In the genomic region with DNA sequence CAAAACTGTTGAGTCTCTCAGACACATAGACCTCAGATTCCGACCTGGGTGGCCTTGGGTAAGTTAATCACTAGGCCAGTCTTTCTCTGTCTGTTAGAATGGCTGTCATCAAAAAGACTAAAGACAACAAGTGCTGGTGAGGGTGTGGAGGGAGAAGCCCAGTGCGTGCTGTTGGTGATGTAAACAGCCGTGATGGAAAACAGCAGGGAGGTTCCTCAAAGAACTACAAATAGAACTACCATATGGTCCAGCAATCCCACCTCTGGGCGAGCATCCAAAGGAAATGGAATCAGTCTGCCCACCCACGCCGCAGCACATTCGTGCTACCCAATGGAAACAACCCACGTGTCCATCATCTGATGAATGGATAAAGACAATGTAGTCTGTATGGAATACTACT, we compare ENCODE assay signal across 10 mouse cellular contexts. TPM values are rescaled to one million over a fixed set of nuclear protein-coding genes. Genes with fewer than 3 reads are reported as not detected.
DNase-seq lines count a peak whose midpoint lies in the region; ATAC-seq lines count a peak whose summit lies in the region.
"Had no signal": no experiment of that assay in that cellular context is flagged by ENCODE, and none has a peak within 500 bp of the region (broad histone marks: within the 10 kb centered on the region; RNA-seq: fewer than 3 reads in every experiment).

No protein-coding gene starts in this region.

- no peak overlapping the region for H3K9ac ChIP-seq in forebrain, embryonic 16.5 days (replicated peaks; ENCODE audit: low read depth, low read length)

- H3K36me3 ChIP-seq in forebrain, embryonic 16.5 days (ENCODE audit: control insufficient read depth, insufficient read depth) = no peaks in the 10 kb centered on the region

- ATAC-seq in forebrain, embryonic 16.5 days = no peak
- ATAC-seq: midbrain, embryonic 16.5 days had no signal

- H3K27me3 ChIP-seq in forebrain, embryonic 16.5 days (replicated peaks; ENCODE audit: control insufficient read depth, insufficient read depth, low read length) = no peaks in the 10 kb centered on the region

- WGBS in forebrain, embryonic 16.5 days = 44% methylated on average over 8 of the region's 8 CpGs

- H3K4me1 ChIP-seq in forebrain, embryonic 16.5 days (replicated peaks; ENCODE audit: control insufficient read depth, insufficient read depth, low read length) = no peaks in the 10 kb centered on the region

- no peak overlapping the region for H3K4me2 ChIP-seq in forebrain, embryonic 16.5 days (ENCODE audit: low read length)

- H3K9me3 ChIP-seq in forebrain, embryonic 16.5 days (ENCODE audit: control insufficient read depth, low read length) = no peaks in the 10 kb centered on the region

- H3K4me3 ChIP-seq in forebrain, embryonic 16.5 days (replicated peaks; ENCODE audit: low read length) = no peak overlapping the region

- no peak overlapping the region for H3K27ac ChIP-seq in forebrain, embryonic 16.5 days (ENCODE audit: low read length)

- DNase-seq in ES-CJ7 (ENCODE audit: low read depth, low spot score) (peak; percentile 92), R1 (ENCODE audit: low read depth, low spot score) (peak; percentile 81)
- peak; percentile 64 to 84 for DNase-seq in frontal cortex, adult 2 months (ENCODE audit: extremely low spot score in 1 of 2, low spot score in 1 of 2)
- DNase-seq in left cerebral cortex, adult 8-10 months (ENCODE audit: low spot score in 2 of 2) = peak; percentile 4 to 71
- no peak for DNase-seq in adrenal gland, postnatal 4 days (ENCODE audit: low spot score in 2 of 2)
- no peak for DNase-seq in thymus, postnatal 14 days

RNA-seq across cellular contexts. Expression of gene Fat2, which starts 12.5 kb away (rescaled TPM):
- 0.04 and 0.06 TPM in 2 replicates for polyA plus RNA-seq in frontal cortex, adult 2 months (2012; rRNA removed)
- under 1 TPM; 0.16 to 0.32 (median 0.19) TPM for total RNA-seq in left cerebral cortex, adult 8-10 months (2022)
- under 1 TPM; 0.11 to 0.22 TPM for total RNA-seq in adrenal gland, postnatal 4 days (2021)
- polyA plus RNA-seq in forebrain, embryonic 16.5 days (2015; fragmentation: Nextera tagmentation; extraction: Ambion mirVana) = 0.04 TPM in 2 replicates
- total RNA-seq: common myeloid progenitor, adult 5-6 weeks; liver, adult 2 months had no signal
- polyA plus RNA-seq: liver, adult 2 months had no signal

Comparison
In these comparisons a context has a peak if more than half of its experiments do, and no peak if none do; other contexts are left out.
1. DNase-seq: peak in ES-CJ7 (single experiment), R1 (single experiment), frontal cortex, adult 2 months (2 of 2) and left cerebral cortex, adult 8-10 months (2 of 2); none in adrenal gland, postnatal 4 days (0 of 2) and thymus, postnatal 14 days (single experiment).